Mouse (Mus musculus): Measurements from ENCODE around the gene Lat2. TPM values are rescaled to one million over a fixed set of nuclear protein-coding genes. Genes with fewer than 3 reads are reported as not detected.

Gene Lat2
- polyA plus RNA-seq, 1 experiment, result 4.9 TPM

- Histone ChIP-seq H3K4me1 (ENCODE audit: control insufficient read depth, insufficient read depth, low read length) (peaks cover 16% of the 10 kb centered on the region), H3K27ac (ENCODE audit: insufficient read depth, low read length) (peak overlapping the region; percentile 99), H3K4me3 (ENCODE audit: insufficient read depth, low read length) (peak overlapping the region; percentile 98)
- TF ChIP-seq POLR2A (IDR thresholded peaks at IDR 0.05; ENCODE audit: extremely low read depth, insufficient read depth, low read length), result no peak
- TF ChIP-seq CTCF (IDR thresholded peaks at IDR 0.05; ENCODE audit: extremely low read depth, insufficient read depth, low read length), result no peak
These were observed 64.0 kb downstream of the Lat2 start for GRCm38 (mm10) chr5:134550836-134551232.

Other genes starting within 250 kb of the Lat2 start
- 31.2 and 31.9 TPM in 2 replicates for gene Gtf2ird1, start 158.3 kb downstream of the Lat2 start, polyA plus RNA-seq (2012; rRNA removed)
- gene Clip2, start 62.6 kb downstream of the Lat2 start, polyA plus RNA-seq (2012; rRNA removed), result 74.1 and 77.0 TPM in 2 replicates
- 0.06 and 0.49 TPM in 2 replicates for gene Syna, start 54.9 kb downstream of the Lat2 start, polyA plus RNA-seq (2012; rRNA removed)
- 124 and 128 TPM in 2 replicates for gene Rfc2, start 33.7 kb downstream of the Lat2 start, polyA plus RNA-seq (2012; rRNA removed)
- 360 and 369 TPM in 2 replicates for gene Eif4h, start 24.5 kb upstream of the Lat2 start, polyA plus RNA-seq (2012; rRNA removed)
- gene Limk1, start 73.6 kb upstream of the Lat2 start, polyA plus RNA-seq (2012; rRNA removed), result 49.9 and 53.1 TPM in 2 replicates
- 11.1 and 11.6 TPM in 2 replicates for gene Eln, start 132.3 kb upstream of the Lat2 start, polyA plus RNA-seq (2012; rRNA removed)